Mouse (Mus musculus): ENCODE data around the gene Dnmt3l.

DNA sequence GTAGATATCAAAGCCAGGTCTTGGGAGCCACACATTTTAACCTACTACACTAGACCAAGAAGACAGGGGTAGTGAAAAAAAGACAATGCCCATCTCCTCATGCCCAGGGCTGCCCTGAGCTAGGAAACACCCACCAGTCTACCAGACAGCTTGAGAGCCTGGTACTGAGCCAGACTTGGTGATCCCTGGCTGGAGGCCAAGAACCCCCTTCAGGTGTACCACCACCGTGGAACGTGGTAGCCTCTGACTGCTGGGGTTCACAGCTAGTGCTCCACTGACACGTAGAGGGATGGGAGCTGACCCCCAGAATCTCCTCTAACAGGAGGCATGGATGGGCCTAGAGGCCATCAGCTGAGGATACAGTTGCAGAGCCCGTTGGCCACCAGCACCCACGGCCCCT is 41.5 kb upstream of the Dnmt3l start:
- TF ChIP-seq POLR2A (IDR thresholded peaks at IDR 0.05; ENCODE audit: control insufficient read depth, low read depth, low read length) (no peak), CTCF (IDR thresholded peaks at IDR 0.05; ENCODE audit: control insufficient read depth, insufficient read depth, insufficient replicate concordance, low read depth, low read length) (no peak)

Measured in testis, adult 2 months (tissue).